Mouse (Mus musculus) heart, embryonic 15.5 days (tissue): ENCODE measurements around the gene Arhgap27. TPM values are rescaled to one million over a fixed set of nuclear protein-coding genes. Genes with fewer than 3 reads are reported as not detected.
A peak's percentile ranks its signal among the peaks of the same experiment; 100 is the strongest.

Source experiments
- ATAC-seq: fragments of 200-750 bp; cut with Nextera tagmentation; replicated peaks from 2 replicates; pipeline ENCODE4 v1.8.0; 2017; ENCODE audit warnings: low read depth, moderate TSS enrichment; ENCODE audit not compliant: insufficient number of reproducible peaks, insufficient read depth, low FRiP score
- H3K27ac ChIP-seq: fragments of 300-500 bp; sonication (generic); 2 replicates; pipeline ENCODE4 v1.5.1; 2015; ENCODE audit warnings: mild to moderate bottlenecking, inconsistent platforms
- H3K27me3 ChIP-seq: fragments of 300-500 bp; sonication (generic); 2 replicates; pipeline ENCODE4 v1.6.1; 2015; ENCODE audit warnings: inconsistent platforms
- H3K36me3 ChIP-seq: fragments of 300-500 bp; sonication (generic); 2 replicates; pipeline ENCODE4 v1.6.1; 2015; ENCODE audit warnings: mild to moderate bottlenecking, inconsistent platforms
- H3K4me1 ChIP-seq: fragments of 300-500 bp; sonication (generic); replicated peaks from 2 replicates; pipeline ENCODE4 v1.6.1; 2015; ENCODE audit warnings: inconsistent platforms
- H3K4me2 ChIP-seq: fragments of 300-500 bp; sonication (generic); 2 replicates; pipeline ENCODE4 v1.6.1; 2015; ENCODE audit warnings: inconsistent platforms, mild to moderate bottlenecking, moderate library complexity
- H3K4me3 ChIP-seq: fragments of 300-500 bp; sonication (generic); 2 replicates; pipeline ENCODE4 v1.5.1; 2015; ENCODE audit warnings: mild to moderate bottlenecking, inconsistent platforms
- H3K9ac ChIP-seq: fragments of 300-500 bp; sonication (generic); 2 replicates; pipeline ENCODE4 v1.6.1; 2015; ENCODE audit warnings: mild to moderate bottlenecking, inconsistent platforms
- H3K9me3 ChIP-seq: fragments of 300-500 bp; sonication (generic); replicated peaks from 2 replicates; pipeline ENCODE4 v1.6.1; 2016; ENCODE audit warnings: inconsistent platforms
- WGBS: fragments of 180-500 bp; shearing (Covaris S2); methylation state at CpG from one replicate; pipeline ENCODE4 v1.1.7; 2015; ENCODE audit warnings: mixed read lengths; 5-methylcytosine and 5-hydroxymethylcytosine counted together
- polyA plus RNA-seq: library from polyadenylated mRNA; unstranded; fragments of >200 nt; fragmentation: Nextera tagmentation; extraction: Ambion mirVana; gene quantifications from 2 replicates; pipeline ENCODE4 v1.2.1, GENCODE M21; 2015

The Arhgap27 gene
- polyA plus RNA-seq, 1 experiment from 2014 or later = 5.4 TPM

DNA sequence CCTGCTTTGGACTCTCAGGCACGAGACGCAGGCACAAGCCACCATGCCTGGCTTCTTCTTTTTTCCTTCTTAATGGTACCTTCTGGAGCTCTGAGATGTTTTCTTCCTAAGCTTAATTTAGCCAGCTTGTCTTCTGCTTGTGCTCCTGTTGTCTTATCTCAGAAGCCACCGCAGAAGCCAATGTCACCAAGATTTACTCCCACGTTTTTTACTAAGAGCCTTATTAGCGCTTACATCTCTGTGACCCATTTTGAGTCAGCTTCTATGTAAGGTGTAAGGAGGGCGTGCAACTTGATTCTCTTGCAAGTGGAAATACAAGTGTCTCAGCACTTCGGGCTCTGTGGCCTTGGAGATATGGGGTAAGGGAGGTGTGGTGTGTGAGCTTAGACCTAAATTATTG, 18.0 kb upstream of the Arhgap27 start:
- Histone ChIP-seq H3K27ac (peak overlapping the region; percentile 91), H3K36me3 (peaks cover 5% of the 10 kb centered on the region; the same call in 1 of the 2 replicates), H3K9me3 (no peaks in the 10 kb centered on the region), H3K9ac (no peak overlapping the region), H3K4me1 (peaks cover 41% of the 10 kb centered on the region), H3K4me3 (no peak overlapping the region), H3K27me3 (no peaks in the 10 kb centered on the region), H3K4me2 (peak overlapping the region; percentile 29)
- 64% methylated on average over 7 of the region's 7 CpGs for WGBS
- no peak for ATAC-seq

DNA sequence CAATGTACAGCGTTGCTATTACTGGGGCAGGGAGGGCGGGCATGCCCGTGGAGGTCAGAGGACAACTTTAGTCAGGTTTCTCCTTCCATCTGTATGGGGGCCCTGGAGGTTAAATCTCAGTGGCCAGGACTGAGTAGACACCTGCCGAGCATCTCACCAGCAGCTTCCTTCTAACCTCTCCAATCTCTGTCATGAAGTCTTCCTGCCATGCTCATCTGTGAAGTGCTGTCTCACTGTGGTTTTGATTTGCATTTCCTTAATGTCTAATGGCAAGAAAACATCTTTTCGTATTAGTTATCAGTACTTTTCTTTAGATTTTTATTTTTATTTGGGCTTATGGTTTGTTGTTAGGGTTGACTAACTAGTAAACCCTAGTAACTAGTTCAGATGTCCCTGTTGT, 17.0 kb upstream of the Arhgap27 start:
- H3K9me3 ChIP-seq = no peaks in the 10 kb centered on the region
- peaks cover 11% of the 10 kb centered on the region; the same call in 1 of the 2 replicates for H3K36me3 ChIP-seq
- peaks cover 43% of the 10 kb centered on the region for H3K4me1 ChIP-seq
- no peaks in the 10 kb centered on the region for H3K27me3 ChIP-seq
- H3K9ac ChIP-seq = no peak overlapping the region
- no peak for ATAC-seq
- WGBS = 91% methylated on average over 5 of the region's 5 CpGs
- H3K4me2 ChIP-seq = no peak overlapping the region
- H3K27ac ChIP-seq = no peak overlapping the region
- no peak overlapping the region for H3K4me3 ChIP-seq

DNA sequence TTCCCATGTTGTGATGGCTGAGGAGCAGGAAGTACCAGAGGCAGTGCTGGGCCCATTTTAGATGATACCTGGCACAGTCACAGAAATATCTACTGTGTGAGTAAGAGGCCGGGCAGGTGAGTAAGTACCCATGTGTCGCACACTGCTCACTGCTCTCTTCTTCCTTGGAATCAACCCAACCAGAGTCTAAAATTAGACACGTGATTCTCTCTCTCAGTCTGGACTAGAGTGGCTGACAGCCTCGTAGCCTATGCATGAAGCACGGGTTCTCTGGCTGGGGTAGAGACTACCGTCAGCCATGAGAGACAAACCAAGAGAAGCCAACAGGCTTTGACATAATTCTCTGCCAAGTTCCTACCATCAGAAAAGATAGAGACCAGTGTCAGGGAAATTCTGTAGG, 14.8 kb upstream of the Arhgap27 start:
- H3K9me3 ChIP-seq = no peaks in the 10 kb centered on the region
- WGBS = 53% methylated on average over 6 of the region's 6 CpGs
- peaks cover 11% of the 10 kb centered on the region; the same call in 1 of the 2 replicates for H3K36me3 ChIP-seq
- H3K4me1 ChIP-seq = peaks cover 48% of the 10 kb centered on the region
- no peak overlapping the region for H3K4me3 ChIP-seq
- ATAC-seq = peak; percentile 58; the same call in 1 of the 2 replicates
- H3K27ac ChIP-seq = peak overlapping the region; percentile 64
- H3K9ac ChIP-seq = no peak overlapping the region
- no peak overlapping the region for H3K4me2 ChIP-seq
- H3K27me3 ChIP-seq = no peaks in the 10 kb centered on the region

DNA sequence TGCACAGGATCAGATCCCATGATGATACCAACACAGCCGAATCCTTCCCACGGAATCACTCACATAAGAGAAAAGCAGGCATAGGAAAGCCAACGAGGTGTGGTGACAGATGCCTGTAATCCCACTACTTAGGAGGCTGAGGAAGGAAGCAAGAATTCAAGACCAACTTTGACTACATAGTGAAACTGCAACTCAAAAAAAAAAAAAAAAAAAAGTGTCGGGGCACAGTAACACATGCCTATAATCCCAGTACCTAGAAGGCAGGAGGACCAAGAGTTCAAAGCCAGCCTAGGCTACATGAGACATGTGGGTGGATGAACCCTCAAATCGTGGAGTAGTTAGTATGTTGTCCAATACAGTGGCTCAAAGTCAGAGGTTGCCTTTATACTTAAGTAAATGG, 12.3 kb upstream of the Arhgap27 start:
- H3K9ac ChIP-seq = no peak overlapping the region
- peaks cover 35% of the 10 kb centered on the region for H3K4me1 ChIP-seq
- ATAC-seq = no peak
- H3K4me3 ChIP-seq = no peak overlapping the region
- no peaks in the 10 kb centered on the region for H3K9me3 ChIP-seq
- H3K27ac ChIP-seq = peak overlapping the region; percentile 34; the same call in 1 of the 2 replicates
- no peaks in the 10 kb centered on the region for H3K27me3 ChIP-seq
- H3K36me3 ChIP-seq = peaks cover 13% of the 10 kb centered on the region; the same call in 1 of the 2 replicates
- WGBS = 72% methylated on average over 5 of the region's 5 CpGs
- no peak overlapping the region for H3K4me2 ChIP-seq

DNA sequence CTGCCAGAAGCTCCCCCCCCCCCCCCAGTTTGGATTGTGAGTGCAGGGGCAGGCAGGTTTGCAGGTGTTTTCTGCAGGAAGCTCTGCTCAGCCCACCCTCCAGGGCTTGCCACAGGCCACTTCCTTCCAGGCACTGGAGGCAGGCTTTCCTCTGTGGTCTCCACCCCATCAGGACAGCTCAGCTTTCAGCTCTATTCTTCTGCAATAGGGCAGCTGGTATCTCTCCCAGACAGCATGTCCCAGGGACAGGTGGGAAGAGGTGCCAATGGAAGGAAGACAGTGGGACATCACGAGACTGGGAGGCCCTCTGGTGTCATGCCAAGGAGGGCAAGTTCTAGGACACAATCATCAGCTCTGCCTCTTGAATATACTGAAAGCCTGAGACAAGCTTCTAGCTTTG, 11.8 kb upstream of the Arhgap27 start:
- Histone ChIP-seq H3K36me3 (peaks cover 15% of the 10 kb centered on the region; the same call in 1 of the 2 replicates), H3K4me2 (no peak overlapping the region), H3K4me3 (no peak overlapping the region), H3K9me3 (no peaks in the 10 kb centered on the region), H3K27ac (peak overlapping the region; percentile 34; the same call in 1 of the 2 replicates), H3K9ac (no peak overlapping the region), H3K4me1 (peaks cover 37% of the 10 kb centered on the region), H3K27me3 (no peaks in the 10 kb centered on the region)
- no peak for ATAC-seq
- WGBS = 52% methylated on average over 1 of the region's 1 CpGs

DNA sequence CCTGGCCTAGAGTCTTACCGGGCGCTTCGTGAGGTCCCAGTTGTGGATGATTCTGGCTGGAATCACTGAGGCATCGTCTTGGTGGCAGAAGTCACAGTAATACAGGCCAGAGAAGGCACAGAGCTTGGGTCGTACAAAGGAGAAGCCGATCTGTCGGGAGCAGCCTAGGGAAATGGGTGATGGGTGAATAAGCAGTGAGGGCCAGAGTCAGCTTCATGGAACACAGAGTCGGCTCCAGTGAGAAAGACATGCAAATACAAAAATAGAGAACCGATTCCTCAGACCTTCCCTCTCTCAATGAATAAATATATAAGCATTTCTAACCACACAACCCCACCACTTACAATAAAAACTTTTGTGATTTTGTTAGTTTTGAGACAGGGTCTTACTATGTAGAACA, 10.4 kb upstream of the Arhgap27 start:
- no peaks in the 10 kb centered on the region for H3K9me3 ChIP-seq
- WGBS = 92% methylated on average over 9 of the region's 9 CpGs
- no peak overlapping the region for H3K4me2 ChIP-seq
- H3K27me3 ChIP-seq = no peaks in the 10 kb centered on the region
- H3K9ac ChIP-seq = no peak overlapping the region
- ATAC-seq = no peak
- peaks cover 11% of the 10 kb centered on the region; the same call in 1 of the 2 replicates for H3K36me3 ChIP-seq
- H3K27ac ChIP-seq = no peak overlapping the region
- peaks cover 37% of the 10 kb centered on the region for H3K4me1 ChIP-seq
- H3K4me3 ChIP-seq = no peak overlapping the region

DNA sequence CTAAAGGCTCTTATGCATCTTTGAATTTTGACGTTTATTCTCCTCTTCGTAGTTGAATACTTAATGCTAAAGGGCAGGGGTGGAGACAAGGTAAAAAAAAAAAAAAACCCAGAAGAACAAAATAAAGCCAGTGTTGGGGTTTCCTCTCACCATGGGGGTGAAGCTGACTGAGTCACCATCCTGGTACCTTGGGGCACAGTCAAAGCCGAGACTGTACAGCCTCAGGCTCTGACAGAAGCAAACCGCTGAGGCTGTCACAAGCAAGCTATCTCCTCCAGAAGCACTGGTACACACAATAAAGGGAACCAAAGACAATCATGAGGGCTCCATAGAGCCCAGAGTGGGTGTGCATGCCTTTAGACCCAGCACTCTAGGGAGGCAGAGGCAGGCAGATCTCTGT, 9.1 kb upstream of the Arhgap27 start:
- WGBS = 92% methylated on average over 4 of the region's 4 CpGs
- no peaks in the 10 kb centered on the region for H3K27me3 ChIP-seq
- H3K9ac ChIP-seq = no peak overlapping the region
- H3K4me1 ChIP-seq = peaks cover 25% of the 10 kb centered on the region
- peaks cover 11% of the 10 kb centered on the region; the same call in 1 of the 2 replicates for H3K36me3 ChIP-seq
- H3K4me3 ChIP-seq = no peak overlapping the region
- no peak for ATAC-seq
- peak overlapping the region; percentile 73; the same call in 1 of the 2 replicates for H3K27ac ChIP-seq
- H3K4me2 ChIP-seq = no peak overlapping the region
- H3K9me3 ChIP-seq = no peaks in the 10 kb centered on the region

DNA sequence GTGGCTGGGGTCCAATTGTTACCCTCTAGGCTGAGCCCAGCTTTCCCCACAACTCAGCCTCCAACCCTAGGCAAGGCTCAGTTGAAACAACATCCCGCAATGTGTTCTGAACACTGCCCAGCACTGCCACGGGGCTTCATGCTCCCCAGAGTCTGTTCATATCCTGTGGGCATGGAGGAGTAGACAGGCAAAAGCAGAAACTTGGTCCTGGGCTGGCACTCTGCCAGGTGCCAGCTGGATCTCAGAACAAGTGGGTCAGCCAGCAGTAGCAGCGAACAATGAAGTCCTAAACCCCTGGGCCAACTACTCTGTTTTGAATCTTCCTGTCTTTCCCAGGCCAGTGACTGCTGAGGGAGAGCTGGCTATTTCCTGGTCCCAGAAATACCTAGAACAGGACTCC, 8.6 kb upstream of the Arhgap27 start:
- 65% methylated on average over 3 of the region's 3 CpGs for WGBS
- Histone ChIP-seq H3K27me3 (no peaks in the 10 kb centered on the region), H3K27ac (peak overlapping the region; percentile 73), H3K36me3 (peaks cover 15% of the 10 kb centered on the region; the same call in 1 of the 2 replicates), H3K4me1 (peaks cover 24% of the 10 kb centered on the region), H3K4me2 (no peak overlapping the region), H3K4me3 (no peak overlapping the region), H3K9me3 (no peaks in the 10 kb centered on the region), H3K9ac (no peak overlapping the region)
- no peak for ATAC-seq

DNA sequence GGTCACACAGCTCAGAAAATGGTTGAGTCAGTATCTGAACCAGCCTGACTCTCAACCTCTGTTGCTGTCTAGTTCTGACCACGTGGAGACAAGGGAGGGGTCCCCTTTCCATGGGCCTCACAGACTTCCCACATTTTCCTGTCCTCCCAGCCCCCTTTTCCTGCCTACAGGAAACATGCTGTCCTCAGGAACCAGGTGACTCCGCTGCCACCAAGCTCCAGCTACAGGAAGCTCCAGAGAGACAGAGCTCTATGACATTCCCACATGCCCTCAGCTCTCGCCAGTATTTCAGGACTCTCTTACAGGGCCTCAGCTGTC, 7.7 kb upstream of the Arhgap27 start:
- Histone ChIP-seq H3K9ac (no peak overlapping the region), H3K4me3 (no peak overlapping the region), H3K36me3 (peaks cover 13% of the 10 kb centered on the region; the same call in 1 of the 2 replicates), H3K4me2 (no peak overlapping the region), H3K4me1 (peaks cover 24% of the 10 kb centered on the region), H3K27ac (peak overlapping the region; percentile 73), H3K27me3 (no peaks in the 10 kb centered on the region), H3K9me3 (no peaks in the 10 kb centered on the region)
- 71% methylated on average over 3 of the region's 3 CpGs for WGBS
- ATAC-seq = no peak; the same call in 1 of the 2 replicates

DNA sequence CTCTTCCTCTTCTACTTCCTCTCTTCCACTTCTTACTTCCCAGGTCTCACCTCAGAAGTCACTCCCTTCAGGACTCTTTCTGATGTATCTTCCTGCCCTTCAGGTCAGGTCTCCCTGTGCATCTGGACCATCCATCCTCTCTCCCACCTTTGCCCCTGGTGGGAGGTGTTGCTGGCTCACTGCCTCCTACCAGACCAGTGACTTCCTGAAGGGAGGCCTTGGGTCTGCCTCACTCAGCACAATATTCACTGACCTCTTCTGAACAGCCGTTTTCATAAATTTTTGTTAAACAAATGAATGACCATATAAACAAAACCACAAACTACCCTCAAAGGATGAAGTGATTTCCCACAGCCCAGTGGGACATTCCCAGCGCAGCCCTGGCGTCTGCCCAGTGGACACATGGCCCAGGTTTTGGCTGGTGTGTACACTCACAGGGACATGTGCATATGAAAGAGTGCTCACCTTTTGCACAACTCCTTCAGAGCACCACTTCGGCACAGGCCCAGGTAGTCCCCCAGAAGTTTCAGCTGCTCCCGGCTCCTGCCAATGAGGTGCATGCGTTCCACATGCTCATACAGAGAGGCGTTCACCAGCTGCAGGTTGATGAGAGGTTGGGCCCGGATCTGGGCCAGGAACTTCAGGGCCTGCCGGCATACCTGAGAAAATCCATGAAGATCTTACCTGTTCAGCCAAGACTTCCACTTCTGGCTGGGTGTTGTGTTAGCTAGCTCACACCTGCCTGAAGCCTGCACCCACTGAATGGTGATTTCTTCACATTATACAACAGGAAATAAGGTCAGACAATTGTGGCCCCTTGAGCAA, 7.1 kb upstream of the Arhgap27 start:
- H3K27me3 ChIP-seq = no peaks in the 10 kb centered on the region
- peaks cover 8% of the 10 kb centered on the region; the same call in 1 of the 2 replicates for H3K36me3 ChIP-seq

DNA sequence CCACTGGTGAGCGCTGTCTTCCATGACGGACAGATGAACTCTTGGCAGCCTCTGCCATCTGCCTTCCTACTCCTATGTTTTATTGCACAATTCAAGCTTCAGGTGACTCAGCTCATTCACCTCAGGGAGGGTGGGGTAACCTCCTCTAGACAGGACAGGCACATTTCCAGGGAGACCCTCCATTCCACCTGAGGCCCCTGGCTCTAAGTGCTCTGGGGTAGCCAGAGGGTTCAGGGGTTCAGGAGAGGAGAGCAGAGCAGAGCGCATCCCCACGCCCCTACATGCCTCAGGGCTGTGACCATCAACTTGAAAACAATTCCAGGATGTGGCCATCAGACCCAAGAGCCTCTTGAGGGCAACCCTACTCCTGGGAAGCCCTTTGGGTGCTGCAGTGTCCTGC, 2.0 kb upstream of the Arhgap27 start:
- Histone ChIP-seq H3K4me1 (peaks cover 30% of the 10 kb centered on the region), H3K4me3 (no peak overlapping the region), H3K36me3 (peaks cover 4% of the 10 kb centered on the region; the same call in 1 of the 2 replicates), H3K9me3 (no peaks in the 10 kb centered on the region), H3K9ac (no peak overlapping the region), H3K27me3 (peaks cover 38% of the 10 kb centered on the region), H3K27ac (no peak overlapping the region), H3K4me2 (no peak overlapping the region)
- 95% methylated on average over 4 of the region's 4 CpGs for WGBS
- ATAC-seq = no peak

More for the DNA sequence above, 7.1 kb upstream of the Arhgap27 start:
- ATAC-seq = no peak
- 86% methylated on average over 9 of the region's 9 CpGs for WGBS
- Histone ChIP-seq H3K27ac (peak overlapping the region; percentile 73), H3K9ac (no peak overlapping the region), H3K4me2 (no peak overlapping the region), H3K9me3 (no peaks in the 10 kb centered on the region), H3K4me3 (no peak overlapping the region), H3K4me1 (peaks cover 23% of the 10 kb centered on the region)
